Mouse (Mus musculus): ENCODE results near the gene Gm12216. TPM values are rescaled to one million over a fixed set of nuclear protein-coding genes. Genes with fewer than 3 reads are reported as not detected.
"Not testable (repeated sequence)": the region's sequence is repeated elsewhere in the genome, so short reads cannot be mapped to it uniquely, and the experiment has no call there.

Gm12216 gene
- polyA plus RNA-seq, 2 experiments: 0.14 to 0.15 TPM

DNA sequence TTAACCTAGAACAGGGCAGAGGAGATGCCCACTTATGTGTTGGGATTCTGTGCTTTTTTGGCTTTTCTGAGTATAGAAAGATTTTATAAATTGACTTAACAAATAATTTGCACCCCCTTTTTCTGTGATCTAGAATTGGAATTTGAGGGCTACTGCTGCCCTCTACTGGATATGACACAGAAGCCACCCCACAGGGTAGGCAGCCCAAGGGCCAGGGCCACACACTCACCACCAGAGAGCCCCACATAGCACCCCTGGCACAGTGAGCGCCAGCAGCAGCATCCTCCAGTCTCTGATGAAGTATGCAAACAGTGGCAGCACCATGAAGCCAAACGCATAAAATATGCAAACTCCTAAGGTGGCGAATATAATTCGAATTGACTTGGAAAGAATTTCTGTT lies 15.7 kb upstream of the Gm12216 start:
- no peak for ATAC-seq (ENCODE audit: insufficient read depth)
- DNase-seq (ENCODE audit: low read depth in 3 of 3, low spot score in 3 of 3): no peak
- Histone ChIP-seq H3K36me3 (replicated peaks; ENCODE audit: control insufficient read depth, insufficient read depth, low read depth) (no peaks in the 10 kb centered on the region), H3K4me1 (replicated peaks; ENCODE audit: control insufficient read depth in 2 of 2, insufficient read depth in 2 of 2, low read length in 1 of 2) (no peaks in the 10 kb centered on the region), H3K27me3 (ENCODE audit: control insufficient read depth, insufficient read depth, low read length) (no peaks in the 10 kb centered on the region), H3K9me3 (ENCODE audit: control insufficient read depth, low read length) (no peaks in the 10 kb centered on the region), H3K9ac (replicated peaks) (no peak overlapping the region), H3K4me3 (ENCODE audit: insufficient read depth in 1 of 2, low read depth in 2 of 2, low read length in 2 of 2) (no peak overlapping the region), H3K27ac (no peak overlapping the region), H3K4me2 (ENCODE audit: low read depth) (no peak overlapping the region)
- WGBS (ENCODE audit: insufficient replicate concordance): 71% methylated on average over 4 of the region's 4 CpGs
- TF ChIP-seq CTCF (IDR thresholded peaks at IDR 0.05; ENCODE audit: low read depth) (peak; percentile 46), EP300 (IDR thresholded peaks at IDR 0.05; ENCODE audit: low read depth) (no peak)

- H3K36me3 ChIP-seq (replicated peaks; ENCODE audit: control insufficient read depth, insufficient read depth, low read depth); DNase-seq (ENCODE audit: low read depth in 3 of 3, low spot score in 3 of 3); H3K4me3 ChIP-seq (ENCODE audit: insufficient read depth in 1 of 2, low read depth in 2 of 2, low read length in 2 of 2); H3K27ac ChIP-seq; H3K9ac ChIP-seq (replicated peaks); ATAC-seq (ENCODE audit: insufficient read depth); H3K4me1 ChIP-seq (replicated peaks; ENCODE audit: control insufficient read depth in 2 of 2, insufficient read depth in 2 of 2, low read length in 1 of 2); H3K4me2 ChIP-seq (ENCODE audit: low read depth); H3K27me3 ChIP-seq (ENCODE audit: control insufficient read depth, insufficient read depth, low read length); H3K9me3 ChIP-seq (ENCODE audit: control insufficient read depth, low read length): not testable (repeated sequence)
- WGBS (ENCODE audit: insufficient replicate concordance): 64% methylated on average over 5 of the region's 5 CpGs
- TF ChIP-seq CTCF (IDR thresholded peaks at IDR 0.05; ENCODE audit: low read depth): peak; percentile 34
These were observed 15.1 kb upstream of the Gm12216 start for GRCm38 (mm10) chr11:53873909-53874704.

- H3K27me3 ChIP-seq (ENCODE audit: control insufficient read depth, insufficient read depth, low read length): no peaks in the 10 kb centered on the region
- WGBS (ENCODE audit: insufficient replicate concordance): 77% methylated on average over 2 of the region's 2 CpGs
- no peaks in the 10 kb centered on the region for H3K9me3 ChIP-seq (ENCODE audit: control insufficient read depth, low read length)
- H3K36me3 ChIP-seq (replicated peaks; ENCODE audit: control insufficient read depth, insufficient read depth, low read depth): no peaks in the 10 kb centered on the region
- TF ChIP-seq CTCF (IDR thresholded peaks at IDR 0.05; ENCODE audit: low read depth) (no peak), EP300 (IDR thresholded peaks at IDR 0.05; ENCODE audit: low read depth) (no peak)
- H3K4me3 ChIP-seq (ENCODE audit: insufficient read depth in 1 of 2, low read depth in 2 of 2, low read length in 2 of 2): no peak overlapping the region
- H3K27ac ChIP-seq: no peak overlapping the region
- H3K4me1 ChIP-seq (replicated peaks; ENCODE audit: control insufficient read depth in 2 of 2, insufficient read depth in 2 of 2, low read length in 1 of 2): no peaks in the 10 kb centered on the region
- H3K9ac ChIP-seq (replicated peaks): no peak overlapping the region
- ATAC-seq (ENCODE audit: insufficient read depth): no peak
- no peak overlapping the region for H3K4me2 ChIP-seq (ENCODE audit: low read depth)
- DNase-seq (ENCODE audit: low read depth in 3 of 3, low spot score in 3 of 3): no peak
These were observed 12.9 kb upstream of the Gm12216 start for GRCm38 (mm10) chr11:53871786-53872507.

- H3K4me1 ChIP-seq (replicated peaks; ENCODE audit: control insufficient read depth in 2 of 2, insufficient read depth in 2 of 2, low read length in 1 of 2): no peaks in the 10 kb centered on the region
- no peak for DNase-seq (ENCODE audit: low read depth in 3 of 3, low spot score in 3 of 3)
- no peak overlapping the region for H3K27ac ChIP-seq
- H3K4me2 ChIP-seq (ENCODE audit: low read depth): no peak overlapping the region
- no peak for TF ChIP-seq EP300 (IDR thresholded peaks at IDR 0.05; ENCODE audit: low read depth)
- TF ChIP-seq CTCF (IDR thresholded peaks at IDR 0.05; ENCODE audit: low read depth): no peak
- 70% methylated on average over 5 of the region's 5 CpGs for WGBS (ENCODE audit: insufficient replicate concordance)
- H3K36me3 ChIP-seq (replicated peaks; ENCODE audit: control insufficient read depth, insufficient read depth, low read depth): no peaks in the 10 kb centered on the region
- H3K4me3 ChIP-seq (ENCODE audit: insufficient read depth in 1 of 2, low read depth in 2 of 2, low read length in 2 of 2): no peak overlapping the region
- ATAC-seq (ENCODE audit: insufficient read depth): no peak
- H3K27me3 ChIP-seq (ENCODE audit: control insufficient read depth, insufficient read depth, low read length): no peaks in the 10 kb centered on the region
- H3K9ac ChIP-seq (replicated peaks): no peak overlapping the region
- H3K9me3 ChIP-seq (ENCODE audit: control insufficient read depth, low read length): no peaks in the 10 kb centered on the region
These were observed 10.1 kb upstream of the Gm12216 start for GRCm38 (mm10) chr11:53869172-53869571.

GRCm38 (mm10) chr11:53868323-53868722 lies 9.3 kb upstream of the Gm12216 start:
- not testable (repeated sequence) for DNase-seq (ENCODE audit: low read depth in 3 of 3, low spot score in 3 of 3); ATAC-seq (ENCODE audit: insufficient read depth); H3K9ac ChIP-seq (replicated peaks); H3K27me3 ChIP-seq (ENCODE audit: control insufficient read depth, insufficient read depth, low read length); H3K4me1 ChIP-seq (replicated peaks; ENCODE audit: control insufficient read depth in 2 of 2, insufficient read depth in 2 of 2, low read length in 1 of 2); H3K36me3 ChIP-seq (replicated peaks; ENCODE audit: control insufficient read depth, insufficient read depth, low read depth); H3K4me2 ChIP-seq (ENCODE audit: low read depth); H3K9me3 ChIP-seq (ENCODE audit: control insufficient read depth, low read length); H3K27ac ChIP-seq; H3K4me3 ChIP-seq (ENCODE audit: insufficient read depth in 1 of 2, low read depth in 2 of 2, low read length in 2 of 2)
- peak; percentile 49; the same call in 1 of the 2 replicates for TF ChIP-seq CTCF (IDR thresholded peaks at IDR 0.05; ENCODE audit: low read depth)
- 25% methylated on average over 5 of the region's 5 CpGs for WGBS (ENCODE audit: insufficient replicate concordance)

DNA sequence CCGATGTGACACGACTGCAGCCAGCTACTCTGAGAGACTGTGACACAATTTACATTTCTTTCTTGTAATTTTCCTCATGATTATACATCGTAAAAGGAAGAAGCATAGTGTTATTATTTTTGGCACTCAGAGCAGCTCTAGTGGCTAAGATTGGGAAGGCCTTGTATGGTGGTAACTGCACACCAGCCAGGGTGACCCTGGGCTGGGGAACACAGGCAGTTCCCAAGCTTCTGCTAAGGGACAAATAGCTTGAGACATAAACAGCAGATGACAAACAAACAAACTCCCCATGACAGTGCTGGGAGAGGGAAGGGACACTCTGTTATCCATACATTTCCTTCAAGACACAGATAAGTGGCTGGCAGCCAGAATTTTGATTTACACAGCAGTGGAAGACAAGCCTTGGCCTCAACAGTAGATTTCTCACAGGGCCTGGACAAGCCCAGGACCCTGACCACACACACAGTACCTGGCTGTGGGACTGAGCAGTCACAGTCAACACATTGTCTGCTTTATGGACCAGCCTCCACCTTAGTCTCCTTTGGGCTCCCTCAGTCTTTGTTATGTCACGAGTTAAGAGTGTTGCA lies 5.8 kb upstream of the Gm12216 start:
- H3K4me1 ChIP-seq (replicated peaks; ENCODE audit: control insufficient read depth in 2 of 2, insufficient read depth in 2 of 2, low read length in 1 of 2); H3K4me3 ChIP-seq (ENCODE audit: insufficient read depth in 1 of 2, low read depth in 2 of 2, low read length in 2 of 2); H3K27me3 ChIP-seq (ENCODE audit: control insufficient read depth, insufficient read depth, low read length); DNase-seq (ENCODE audit: low read depth in 3 of 3, low spot score in 3 of 3); H3K9ac ChIP-seq (replicated peaks); H3K4me2 ChIP-seq (ENCODE audit: low read depth); H3K9me3 ChIP-seq (ENCODE audit: control insufficient read depth, low read length); H3K36me3 ChIP-seq (replicated peaks; ENCODE audit: control insufficient read depth, insufficient read depth, low read depth); ATAC-seq (ENCODE audit: insufficient read depth); H3K27ac ChIP-seq: not testable (repeated sequence)
- 63% methylated on average over 1 of the region's 4 CpGs for WGBS (ENCODE audit: insufficient replicate concordance)

DNA sequence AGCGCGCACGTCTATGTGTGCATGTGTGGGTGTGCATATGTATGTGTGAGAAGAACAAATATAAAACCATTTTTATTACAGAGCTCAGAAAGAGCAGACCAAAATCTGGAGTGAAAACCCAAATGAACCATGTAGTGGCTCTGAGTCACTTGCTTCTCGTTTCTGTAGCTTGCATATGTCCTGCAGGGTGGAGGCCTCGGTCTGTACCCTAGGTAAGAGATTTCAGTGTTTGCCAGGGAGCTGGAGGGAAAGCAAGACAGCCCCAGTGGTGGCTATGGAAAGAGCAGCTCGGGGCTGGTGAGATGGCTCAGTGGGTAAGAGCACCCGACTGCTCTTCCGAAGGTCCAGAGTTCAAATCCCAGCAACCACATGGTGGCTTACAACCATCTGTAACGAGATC lies 1.9 kb upstream of the Gm12216 start:
- H3K9ac ChIP-seq (replicated peaks); ATAC-seq (ENCODE audit: insufficient read depth); H3K4me2 ChIP-seq (ENCODE audit: low read depth); H3K9me3 ChIP-seq (ENCODE audit: control insufficient read depth, low read length); H3K4me3 ChIP-seq (ENCODE audit: insufficient read depth in 1 of 2, low read depth in 2 of 2, low read length in 2 of 2); H3K36me3 ChIP-seq (replicated peaks; ENCODE audit: control insufficient read depth, insufficient read depth, low read depth); H3K27ac ChIP-seq; H3K27me3 ChIP-seq (ENCODE audit: control insufficient read depth, insufficient read depth, low read length); H3K4me1 ChIP-seq (replicated peaks; ENCODE audit: control insufficient read depth in 2 of 2, insufficient read depth in 2 of 2, low read length in 1 of 2); DNase-seq (ENCODE audit: low read depth in 3 of 3, low spot score in 3 of 3): not testable (repeated sequence)
- WGBS (ENCODE audit: insufficient replicate concordance): 70% methylated on average over 8 of the region's 9 CpGs

Data from liver, embryonic 14.5 days (tissue).